Mouse (Mus musculus): ENCODE measurements at regions not wholly inside any gene's neighbourhood (a gene's known extent, or its start where the extent isn't known, plus 50 kb on each side); places are given as distances from the start of the nearest gene placed in this dataset. TPM values are rescaled to one million over a fixed set of nuclear protein-coding genes. Genes with fewer than 3 reads are reported as not detected.

GRCm38 (mm10) chr4:33855112-33855511, 69.3 kb upstream of the Cnr1 start:
- Histone ChIP-seq H3K27me3 (ENCODE audit: control insufficient read depth, insufficient read depth, low read length) (no peaks in the 10 kb centered on the region), H3K4me3 (ENCODE audit: low read depth, low read length) (no peak overlapping the region), H3K36me3 (ENCODE audit: control insufficient read depth, insufficient read depth, low read length) (no peaks in the 10 kb centered on the region), H3K4me2 (replicated peaks; ENCODE audit: low read depth) (no peak overlapping the region), H3K9ac (ENCODE audit: low read length) (no peak overlapping the region), H3K4me1 (replicated peaks; ENCODE audit: control insufficient read depth, insufficient read depth) (no peaks in the 10 kb centered on the region), H3K9me3 (ENCODE audit: control insufficient read depth, low read length) (no peaks in the 10 kb centered on the region), H3K27ac (replicated peaks) (no peak overlapping the region)
- TF ChIP-seq CTCF (IDR thresholded peaks at IDR 0.05; ENCODE audit: low read depth): no peak
- no peak for TF ChIP-seq EP300 (optimal IDR thresholded peaks at IDR 0.05)
- ATAC-seq (ENCODE audit: low FRiP score, low TSS enrichment): no peak
- DNase-seq (ENCODE audit: low spot score): no peak

GRCm38 (mm10) chr4:33867126-33867525, 57.3 kb upstream of the Cnr1 start:
- Histone ChIP-seq H3K27ac (replicated peaks) (no peak overlapping the region), H3K4me1 (replicated peaks; ENCODE audit: control insufficient read depth, insufficient read depth) (no peaks in the 10 kb centered on the region), H3K36me3 (ENCODE audit: control insufficient read depth, insufficient read depth, low read length) (no peaks in the 10 kb centered on the region), H3K4me2 (replicated peaks; ENCODE audit: low read depth) (no peak overlapping the region), H3K9ac (ENCODE audit: low read length) (no peak overlapping the region), H3K4me3 (ENCODE audit: low read depth, low read length) (no peak overlapping the region), H3K27me3 (ENCODE audit: control insufficient read depth, insufficient read depth, low read length) (no peaks in the 10 kb centered on the region), H3K9me3 (ENCODE audit: control insufficient read depth, low read length) (no peaks in the 10 kb centered on the region)
- no peak for DNase-seq (ENCODE audit: low spot score)
- ATAC-seq (ENCODE audit: low FRiP score, low TSS enrichment): no peak
- WGBS: 89% methylated on average over 2 of the region's 2 CpGs
- TF ChIP-seq EP300 (optimal IDR thresholded peaks at IDR 0.05): no peak
- TF ChIP-seq CTCF (IDR thresholded peaks at IDR 0.05; ENCODE audit: low read depth): no peak

- WGBS: 71% methylated on average over 5 of the region's 5 CpGs
Observed at GRCm38 (mm10) chr4:33869317-33869716, 55.1 kb upstream of the Cnr1 start.

More at GRCm38 (mm10) chr4:33869317-33869716, 55.1 kb upstream of the Cnr1 start:
- no peak overlapping the region for H3K4me2 ChIP-seq (replicated peaks; ENCODE audit: low read depth)
- no peak for TF ChIP-seq EP300 (optimal IDR thresholded peaks at IDR 0.05)
- no peak for TF ChIP-seq CTCF (IDR thresholded peaks at IDR 0.05; ENCODE audit: low read depth)
- no peaks in the 10 kb centered on the region for H3K27me3 ChIP-seq (ENCODE audit: control insufficient read depth, insufficient read depth, low read length)
- H3K9ac ChIP-seq (ENCODE audit: low read length): no peak overlapping the region
- no peak for DNase-seq (ENCODE audit: low spot score)
- no peak for ATAC-seq (ENCODE audit: low FRiP score, low TSS enrichment)
- no peaks in the 10 kb centered on the region for H3K4me1 ChIP-seq (replicated peaks; ENCODE audit: control insufficient read depth, insufficient read depth)
- H3K36me3 ChIP-seq (ENCODE audit: control insufficient read depth, insufficient read depth, low read length): no peaks in the 10 kb centered on the region
- H3K27ac ChIP-seq (replicated peaks): no peak overlapping the region
- no peak overlapping the region for H3K4me3 ChIP-seq (ENCODE audit: low read depth, low read length)
- H3K9me3 ChIP-seq (ENCODE audit: control insufficient read depth, low read length): no peaks in the 10 kb centered on the region

Small RNA genes lying in the stretch of these regions (microRNA-seq; reads per million reads assigned to microRNA genes)
- not detected for gene Gm23304
